Mouse (Mus musculus): ENCODE data around the gene Adgrv1. TPM values are rescaled to one million over a fixed set of nuclear protein-coding genes. Genes with fewer than 3 reads are reported as not detected.

The Adgrv1 gene
- total RNA-seq, 4 experiments from 2014 or later: 1.6 to 2.9 (median 1.7) TPM

DNA sequence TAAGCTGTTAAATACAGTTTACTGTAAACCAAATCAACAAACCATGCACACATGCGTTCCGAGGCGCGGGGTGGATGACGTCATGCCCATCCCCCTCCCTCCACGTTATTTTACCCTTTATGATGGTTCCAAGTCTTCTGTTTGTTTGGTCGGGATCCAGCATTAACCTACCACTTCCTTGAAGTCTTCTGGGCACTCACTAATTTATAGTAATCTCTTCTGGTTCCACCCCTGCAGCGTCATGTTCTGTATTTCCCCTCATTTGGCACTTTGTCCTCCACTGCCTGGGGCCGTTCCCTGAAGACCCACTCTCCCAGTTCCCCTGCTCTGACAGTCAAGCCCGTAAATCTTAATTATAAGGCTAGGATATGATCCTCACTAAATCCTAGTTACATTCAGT lies 497.0 kb downstream of the Adgrv1 start:
- no peak for DNase-seq

DNA sequence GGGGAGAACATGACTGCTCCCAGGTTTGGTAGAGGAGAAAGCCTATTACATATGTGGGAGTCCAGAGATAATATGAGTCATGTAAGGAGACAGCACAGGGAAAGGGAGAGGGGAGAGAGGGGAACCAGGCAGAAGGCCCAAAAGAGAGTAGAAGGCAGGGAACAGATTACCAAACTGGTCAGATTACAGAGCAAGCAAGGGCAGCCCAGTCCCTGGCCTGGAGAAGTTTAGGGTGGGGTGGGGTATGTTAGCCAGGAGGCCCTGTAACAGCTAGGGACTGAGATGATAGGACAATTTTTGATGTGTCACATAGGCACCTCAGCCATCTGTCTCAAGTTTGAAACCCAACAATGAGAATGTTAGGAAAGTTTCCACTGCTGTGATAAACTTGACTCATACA lies 498.5 kb downstream of the Adgrv1 start:
- no peak for DNase-seq

DNA sequence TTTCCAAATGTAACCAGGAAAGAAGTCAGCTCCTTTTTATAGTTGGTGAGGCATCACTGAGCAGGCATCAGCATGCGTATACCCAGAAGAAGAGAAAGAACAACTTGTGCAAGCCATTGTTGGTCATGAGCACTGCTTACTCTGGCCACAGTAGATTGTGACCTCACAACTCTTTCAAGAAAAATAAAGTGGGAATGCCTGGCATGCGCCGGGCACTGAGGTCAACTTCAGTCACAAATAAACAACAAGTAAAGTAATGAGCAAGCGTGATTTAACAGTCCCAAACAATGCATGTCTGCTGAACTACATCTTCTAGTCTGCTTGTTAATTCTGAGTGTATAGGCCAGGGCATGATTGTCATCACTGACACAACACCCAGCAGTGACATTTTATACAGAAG lies 499.6 kb downstream of the Adgrv1 start:
- no peak for DNase-seq

DNA sequence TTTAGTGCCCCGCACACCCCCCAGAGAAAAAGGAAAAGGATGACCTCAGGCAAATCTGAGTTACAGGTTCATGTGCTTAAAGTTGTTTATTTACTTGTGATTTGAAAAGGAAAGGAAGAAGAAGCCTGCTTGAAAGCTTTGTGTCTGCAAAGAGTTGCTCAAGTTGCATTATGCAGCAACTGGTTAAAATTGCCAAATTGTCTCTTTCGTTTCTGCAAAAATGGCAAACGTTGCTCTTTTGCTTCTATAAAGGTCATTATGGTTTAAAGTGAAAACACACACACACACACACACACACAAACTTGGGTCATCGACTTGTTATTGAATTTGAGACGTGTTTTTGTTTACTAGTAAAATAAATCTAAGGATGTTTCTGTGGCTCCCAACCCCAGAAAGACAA lies 500.3 kb downstream of the Adgrv1 start:
- no peak for DNase-seq

DNA sequence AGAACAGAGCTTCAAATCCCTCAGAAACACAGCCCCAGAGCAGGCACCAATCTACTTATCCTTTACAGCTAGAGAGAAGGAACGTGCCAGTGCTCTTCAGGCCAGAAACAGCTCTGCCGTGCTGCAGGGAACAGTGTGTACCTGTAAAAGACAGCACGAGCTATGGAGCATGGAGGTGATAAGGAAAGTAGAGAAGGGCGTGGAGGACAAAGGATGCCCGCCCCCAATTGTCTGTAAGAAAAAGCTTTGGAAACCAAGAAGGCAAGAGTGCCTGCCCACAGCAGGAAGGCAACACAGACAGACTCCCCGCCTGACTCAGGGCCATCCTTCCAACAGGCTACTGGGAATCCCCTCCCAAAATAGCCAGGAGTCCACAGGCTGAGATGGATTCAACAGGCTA lies 501.1 kb downstream of the Adgrv1 start:
- no peak for DNase-seq

DNA sequence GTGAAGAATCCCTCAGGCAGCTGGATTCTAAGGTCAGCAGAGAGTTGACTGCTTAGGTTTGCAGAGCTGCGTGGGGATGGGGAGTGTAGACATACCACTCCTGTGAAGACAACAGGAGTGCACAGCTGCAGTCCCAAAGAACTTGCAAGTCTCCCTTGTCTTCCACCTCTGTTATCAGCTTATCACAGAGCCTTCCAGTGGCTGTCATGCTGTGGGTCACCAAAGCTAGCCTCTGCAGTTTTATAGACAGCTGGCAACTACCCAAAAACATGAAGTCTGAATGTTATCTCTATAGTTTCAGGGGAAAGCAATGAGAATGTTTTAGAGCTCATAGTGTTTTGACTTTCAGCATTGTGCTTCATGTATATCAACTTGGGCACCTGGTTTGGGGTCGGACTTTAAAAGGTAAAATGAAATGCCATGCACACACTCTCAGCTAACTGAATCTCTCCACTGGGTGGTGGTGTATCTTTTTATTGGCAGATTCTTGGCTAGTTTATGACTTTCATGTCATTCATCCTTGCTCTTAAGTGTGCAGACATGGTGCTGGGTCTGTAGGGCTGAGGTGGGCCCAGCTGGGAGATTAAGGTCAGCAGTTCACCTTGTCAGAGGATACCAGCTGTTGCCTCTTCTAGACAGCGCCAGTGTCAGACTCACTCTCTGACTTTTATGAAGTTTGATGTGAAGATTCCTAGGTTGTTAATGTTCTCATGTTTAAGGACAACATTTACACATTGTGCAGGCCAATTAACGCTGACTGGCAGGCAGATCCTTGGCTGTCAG lies 502.0 kb downstream of the Adgrv1 start:
- no peak for DNase-seq

DNA sequence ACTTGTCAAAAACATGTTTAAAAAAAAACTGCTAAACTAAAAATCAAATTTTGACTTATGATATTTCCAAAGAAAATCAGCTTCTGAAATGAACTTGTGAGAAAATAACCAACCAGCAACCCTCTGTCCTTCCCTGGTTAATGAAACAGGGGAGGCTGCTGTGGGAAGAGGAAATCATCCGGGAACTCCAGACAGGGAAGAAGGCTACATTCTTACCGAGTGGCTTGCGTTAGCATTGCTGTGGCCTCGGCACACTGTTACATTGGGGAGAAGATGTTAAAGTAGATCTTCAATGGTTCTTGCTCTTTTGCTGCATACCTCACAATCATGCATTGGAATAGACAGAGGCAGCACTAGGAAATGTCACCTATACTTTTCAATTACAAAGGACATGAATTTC lies 507.1 kb downstream of the Adgrv1 start:
- no peak for DNase-seq

DNA sequence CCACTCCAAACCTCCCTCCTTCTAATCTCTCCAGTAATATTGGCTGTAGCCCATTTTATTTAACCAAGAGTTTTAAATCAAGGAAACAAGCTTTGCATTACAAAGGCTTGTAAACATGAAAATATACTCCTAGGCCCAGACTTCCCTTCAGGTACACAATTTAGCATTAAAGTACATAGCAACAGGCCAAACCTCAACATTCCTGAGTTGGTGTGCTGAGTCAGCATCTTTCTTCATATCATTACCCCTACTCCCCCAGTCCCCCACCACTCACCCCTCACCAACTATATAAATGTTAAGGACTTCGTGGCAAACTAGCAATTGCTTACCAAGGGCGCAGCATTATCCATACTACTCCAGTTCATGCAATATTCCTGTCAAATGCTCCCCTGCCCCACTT lies 510.7 kb downstream of the Adgrv1 start:
- no peak for DNase-seq

DNA sequence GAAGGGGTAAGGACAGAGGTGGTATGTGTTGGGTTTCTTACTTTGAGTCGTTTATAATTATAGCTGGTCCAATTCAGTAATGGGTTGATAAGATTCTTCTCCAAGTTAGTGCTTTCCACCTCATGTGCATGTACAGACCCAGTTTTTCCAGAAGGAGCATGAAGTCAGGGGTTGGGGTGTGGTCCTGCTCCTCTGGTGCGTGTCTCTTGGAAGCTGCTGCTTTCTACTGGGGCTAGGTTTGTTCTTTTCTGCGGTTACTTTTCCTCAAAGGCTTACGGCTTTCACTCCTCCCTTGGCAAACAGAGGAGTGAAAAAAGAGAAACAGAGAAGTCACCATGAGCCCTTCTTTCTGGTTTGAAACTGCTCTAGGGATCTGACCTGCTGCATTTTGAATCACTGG lies 522.5 kb downstream of the Adgrv1 start:
- no peak for DNase-seq

DNA sequence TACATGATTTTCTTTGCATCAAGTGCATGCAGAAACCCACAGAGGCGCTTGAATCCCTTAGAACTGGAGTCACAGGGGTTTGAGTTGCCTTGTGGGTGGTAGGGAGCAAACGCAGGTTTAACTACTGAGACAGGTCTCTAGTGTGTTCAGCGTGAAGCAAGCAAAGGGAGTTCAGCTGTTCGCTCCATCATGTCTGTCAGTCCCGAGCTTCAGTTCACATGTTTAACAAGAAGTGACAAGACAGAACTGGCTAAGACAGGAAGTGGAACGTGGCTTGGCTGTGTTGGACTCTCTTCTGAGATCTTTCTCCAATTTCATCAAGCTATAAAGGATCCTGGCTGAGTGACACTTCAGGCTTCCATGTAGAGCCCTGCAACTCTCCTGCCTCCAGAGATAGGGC lies 523.3 kb downstream of the Adgrv1 start:
- DNase-seq: no peak

DNA sequence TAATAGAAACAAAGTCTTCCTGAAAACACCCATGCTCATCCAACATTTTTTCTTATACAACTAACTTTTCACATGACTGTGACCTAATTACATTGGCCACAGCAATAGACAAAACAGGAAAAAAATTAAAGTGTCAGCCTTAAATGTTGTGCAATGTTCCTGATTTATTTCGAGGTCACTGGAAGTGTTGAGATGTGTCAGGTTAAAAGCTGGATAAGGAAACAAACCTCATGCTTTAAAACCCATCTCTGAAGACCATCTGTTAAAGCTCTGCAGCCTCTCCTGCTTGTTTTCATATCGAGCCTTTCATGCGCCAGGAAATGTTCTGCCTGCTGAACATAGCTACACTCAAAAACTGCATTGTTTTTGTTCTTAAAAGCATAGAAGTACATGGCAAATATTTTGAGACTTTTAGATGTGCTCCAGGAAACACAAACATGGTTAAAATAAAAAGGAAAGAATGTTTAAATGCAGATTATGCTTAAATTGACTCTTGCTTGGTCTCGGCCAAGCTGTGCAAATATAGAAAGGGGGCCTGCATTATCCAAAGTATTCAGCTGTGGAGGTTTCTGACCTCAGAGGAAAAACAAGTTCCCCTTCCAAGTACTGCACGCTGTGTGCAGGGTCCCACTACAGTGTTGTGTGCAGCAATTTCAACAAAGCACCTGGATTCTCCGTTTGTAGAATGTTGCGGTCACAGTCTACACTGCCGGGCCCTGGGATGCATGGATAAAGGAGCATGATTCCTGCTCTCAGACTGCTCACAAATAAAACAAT lies 524.2 kb downstream of the Adgrv1 start:
- DNase-seq: no peak

DNA sequence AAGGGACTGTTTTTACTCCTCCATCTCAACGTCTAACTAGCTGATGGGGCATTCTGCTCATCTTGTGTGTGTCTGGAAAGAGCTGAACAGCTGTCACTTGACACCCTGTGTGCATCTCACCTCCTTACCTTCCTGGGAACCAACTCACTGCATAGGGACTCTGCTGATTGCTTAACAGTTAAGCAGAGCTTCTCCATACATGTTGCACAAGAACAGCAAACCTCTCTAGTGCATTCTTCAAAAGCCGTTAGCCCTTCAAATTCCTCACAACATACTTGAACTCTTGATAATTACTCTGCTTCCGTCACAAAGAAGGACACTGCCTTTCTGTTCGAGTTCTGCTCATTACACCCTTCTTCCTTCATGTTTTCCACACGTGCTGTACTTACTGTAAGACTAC lies 525.5 kb downstream of the Adgrv1 start:
- DNase-seq: no peak

DNA sequence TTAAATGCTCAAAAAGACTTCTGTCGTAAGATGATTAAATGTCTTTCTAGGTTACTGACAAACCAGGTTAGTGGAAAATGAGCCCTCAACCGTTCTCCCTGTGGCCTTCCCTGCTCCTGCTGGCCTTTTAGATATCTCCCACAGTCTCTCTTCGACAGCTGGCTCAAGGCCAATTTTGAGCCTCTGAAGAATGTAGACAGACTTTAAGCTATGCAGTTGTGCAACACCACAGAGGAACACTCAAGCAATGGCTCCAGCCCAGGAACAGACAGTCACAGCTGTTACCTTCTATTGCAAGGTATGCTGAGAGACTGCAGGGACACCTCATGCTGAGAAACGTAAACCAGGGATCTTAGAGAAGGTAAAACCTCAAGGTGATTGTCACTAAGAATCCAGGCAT lies 529.2 kb downstream of the Adgrv1 start:
- DNase-seq: peak; percentile 42

DNA sequence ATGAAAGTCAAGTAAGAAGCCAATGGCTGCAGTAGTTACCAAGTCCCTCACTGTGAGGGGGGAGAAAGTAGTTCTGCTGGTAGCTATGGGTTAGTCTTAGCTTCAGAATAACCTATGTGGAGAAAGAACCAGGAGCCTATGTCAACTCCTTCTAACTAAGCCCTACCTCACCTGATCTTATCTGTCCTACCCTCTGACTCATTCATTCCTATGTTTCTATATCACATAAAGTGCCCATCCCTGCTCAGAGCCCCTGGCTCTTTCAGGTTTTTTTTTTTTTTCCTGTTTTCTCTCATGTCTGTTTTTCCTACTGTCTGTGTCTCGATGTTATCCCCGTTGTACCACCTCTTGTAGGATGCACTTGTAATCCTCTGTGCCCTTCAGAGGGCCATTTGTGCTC lies 536.5 kb downstream of the Adgrv1 start:
- DNase-seq: no peak

DNA sequence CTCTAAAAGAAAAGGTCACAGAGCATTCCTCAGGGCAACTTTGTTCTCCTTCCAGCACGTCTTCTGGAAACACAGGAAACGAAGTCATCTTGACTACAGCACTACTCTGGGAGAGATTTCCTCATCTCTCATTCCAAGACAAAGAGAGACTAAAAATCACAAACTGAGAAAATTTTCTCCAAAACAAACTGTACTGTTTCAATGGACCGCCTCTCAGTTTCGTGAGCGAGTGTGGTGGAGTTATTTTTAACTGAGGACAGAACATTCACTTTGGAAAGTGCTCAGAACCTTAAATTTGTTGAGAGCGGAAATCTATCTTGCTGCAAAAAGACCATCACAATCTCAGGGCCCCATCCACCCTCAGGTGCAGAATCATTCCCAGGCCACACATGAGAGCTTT lies 538.4 kb downstream of the Adgrv1 start:
- no peak for DNase-seq

DNA sequence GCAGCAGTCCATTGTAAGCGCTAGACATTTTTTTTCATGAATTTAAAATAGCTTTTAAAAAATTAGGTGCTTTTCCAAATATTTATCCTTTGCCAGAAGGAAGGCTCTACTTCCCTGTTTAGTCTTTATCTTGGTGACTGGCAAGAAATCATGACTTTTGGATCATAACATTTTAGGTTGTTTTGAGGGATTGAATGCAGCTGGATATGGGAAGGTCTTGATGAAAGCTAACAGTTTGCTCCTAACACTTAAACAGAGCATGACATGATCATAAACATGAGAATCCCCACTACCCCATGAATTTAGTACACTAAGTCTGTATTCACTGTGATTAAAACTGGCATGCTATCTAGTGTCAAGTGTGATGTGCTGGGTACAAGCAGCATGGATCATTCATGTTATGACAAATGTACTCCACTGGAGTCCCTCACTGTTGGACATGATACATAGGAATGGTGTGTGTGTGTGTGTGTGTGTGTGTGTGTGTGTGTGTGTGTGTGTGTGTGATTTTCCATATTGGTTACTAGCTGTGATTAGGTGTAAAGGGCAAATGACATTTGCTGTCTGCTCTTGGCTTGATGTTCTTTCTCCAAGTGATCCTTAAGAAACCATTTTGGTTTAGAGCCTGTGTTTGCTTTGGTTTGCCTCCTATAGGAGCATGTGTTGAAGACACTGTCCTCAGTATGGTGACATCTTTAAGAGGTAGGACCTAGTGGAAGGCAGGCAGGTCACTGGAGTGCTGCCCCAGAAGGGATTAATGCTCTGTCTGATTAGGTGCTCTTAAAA lies 542.7 kb downstream of the Adgrv1 start:
- DNase-seq: no peak

DNA sequence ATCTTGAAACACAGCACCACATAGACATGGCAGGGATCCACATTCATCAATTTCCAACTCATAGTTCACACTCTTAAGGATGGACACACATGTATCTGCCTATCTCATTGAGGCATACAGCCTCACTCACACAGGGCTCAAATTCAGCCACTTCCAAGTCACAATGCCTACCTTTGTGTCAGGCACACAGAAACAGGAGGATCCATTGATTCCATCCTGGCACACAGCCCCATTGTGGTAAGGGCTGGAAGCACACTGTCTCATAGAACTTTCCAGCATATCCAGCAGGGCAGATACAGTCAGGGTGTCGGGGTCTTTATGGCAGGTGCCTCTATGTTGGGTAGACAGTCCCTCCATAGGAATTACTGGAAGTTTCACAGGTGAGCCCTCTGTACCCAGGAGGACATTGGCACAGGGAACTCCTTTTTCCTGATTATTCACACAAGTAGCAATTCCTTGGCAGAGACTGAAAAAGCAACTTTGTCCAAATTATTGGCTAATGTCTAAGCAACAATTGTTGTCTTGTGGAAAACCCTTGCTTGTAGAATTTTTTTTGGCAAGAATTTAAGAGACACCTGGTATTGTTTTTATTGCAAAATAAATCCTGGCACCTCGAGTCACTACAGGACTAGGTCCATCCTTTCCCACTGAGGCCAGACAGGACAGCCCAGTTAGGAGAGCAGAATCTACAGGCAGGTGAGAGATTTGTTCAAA lies 545.8 kb downstream of the Adgrv1 start:
- no peak for DNase-seq

DNA sequence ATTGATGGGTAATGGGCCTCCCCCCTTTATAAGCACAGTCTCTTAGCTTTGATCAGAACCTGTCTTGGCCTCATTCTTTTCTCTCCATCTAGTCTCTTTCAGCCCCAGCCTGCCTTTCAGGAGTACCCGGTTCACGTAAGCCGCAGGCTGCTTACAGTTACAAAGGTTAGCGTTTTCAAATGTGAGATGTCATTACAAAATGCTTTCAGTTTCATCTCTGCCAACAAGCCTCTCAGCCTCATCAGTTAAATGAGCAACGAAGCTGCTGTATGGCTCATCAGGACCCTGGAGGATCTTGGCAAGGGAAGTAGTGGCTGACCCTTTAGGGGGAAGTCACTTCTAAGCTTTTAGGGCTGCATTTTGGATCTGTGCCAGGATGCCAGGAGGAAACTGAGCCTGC lies 560.7 kb downstream of the Adgrv1 start:
- DNase-seq: no peak

DNA sequence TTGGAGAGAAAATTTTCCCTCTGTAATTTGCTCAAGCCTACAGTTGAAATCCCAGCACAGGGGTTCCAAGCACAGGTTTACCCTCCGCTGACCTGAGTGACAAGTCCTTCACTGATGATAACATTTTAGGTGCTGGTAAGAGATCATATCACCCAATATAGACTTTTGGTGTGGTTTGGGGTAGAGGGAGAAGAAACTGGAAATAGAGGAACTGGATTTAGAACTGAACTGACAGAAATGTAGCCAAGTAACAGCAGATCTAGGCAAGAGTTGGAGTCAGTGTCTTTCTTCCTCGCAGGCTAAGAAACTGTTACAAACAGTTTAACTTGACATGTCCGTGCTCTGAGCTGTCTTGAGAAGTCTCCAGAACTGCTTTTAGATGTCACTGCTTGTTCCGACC lies 581.5 kb downstream of the Adgrv1 start:
- no peak for DNase-seq

DNA sequence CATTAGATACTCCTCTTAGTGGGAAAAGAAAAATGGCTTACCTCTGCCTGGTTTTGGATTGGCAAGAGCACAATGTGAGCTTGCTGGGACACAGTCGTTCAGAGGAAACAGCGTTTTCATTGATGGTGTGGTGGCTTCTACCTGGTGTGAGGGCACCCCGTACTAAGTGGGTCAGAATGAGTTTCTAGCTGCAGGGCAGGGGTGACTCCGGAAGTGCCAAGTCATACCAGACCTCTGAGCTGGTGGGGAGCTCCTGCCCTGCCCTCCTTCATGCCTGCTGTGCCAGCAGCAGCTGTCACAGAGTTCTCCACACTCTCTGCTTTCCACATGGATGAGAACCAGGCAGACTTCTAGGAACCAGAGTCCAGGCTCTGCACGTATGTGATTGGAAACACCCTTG lies 582.0 kb downstream of the Adgrv1 start:
- no peak for DNase-seq

DNA sequence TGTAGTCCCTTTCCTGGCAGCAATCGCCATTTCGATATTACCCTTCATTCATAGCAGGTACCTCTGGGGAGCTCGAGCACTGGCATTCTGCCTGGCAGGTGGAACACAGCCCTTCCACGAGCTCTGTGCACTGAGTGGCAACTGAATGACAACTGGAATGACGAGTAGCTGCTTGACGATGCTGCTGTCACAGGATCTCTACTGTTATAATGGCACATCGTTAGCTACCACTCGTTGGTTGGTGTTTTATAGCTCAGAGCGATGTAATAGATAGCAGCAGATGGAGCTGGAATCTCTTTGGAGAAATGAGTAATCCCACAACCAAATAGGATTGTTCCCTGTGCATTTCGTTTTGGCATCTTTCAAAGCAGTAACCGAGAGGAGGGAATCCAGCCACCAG lies 587.6 kb downstream of the Adgrv1 start:
- DNase-seq: no peak

Measured in adrenal gland, adult 8-10 months (tissue).